Mouse (Mus musculus) midbrain, embryonic 12.5 days (tissue): Measurements from ENCODE around the gene Cyp2e1. TPM values are rescaled to one million over a fixed set of nuclear protein-coding genes. Genes with fewer than 3 reads are reported as not detected.
A peak's percentile ranks its signal among the peaks of the same experiment; 100 is the strongest.

Source experiments
- ATAC-seq: fragments of 200-750 bp; cut with Nextera tagmentation; 2 replicates; pipeline ENCODE4 v1.8.0; 2017; ENCODE audit warnings: low read depth, moderate TSS enrichment, moderate library complexity; ENCODE audit not compliant: low FRiP score
- H3K27ac ChIP-seq: fragments of 300-500 bp; sonication (generic); replicated peaks from 2 replicates; pipeline ENCODE4 v1.5.1; 2016; ENCODE audit warnings: mild to moderate bottlenecking
- H3K27me3 ChIP-seq: fragments of 300-500 bp; sonication (generic); 2 replicates; pipeline ENCODE4 v1.6.1; 2016; ENCODE audit warnings: mild to moderate bottlenecking
- H3K36me3 ChIP-seq: fragments of 300-500 bp; sonication (generic); 2 replicates; pipeline ENCODE4 v1.6.1; 2016
- H3K4me1 ChIP-seq: fragments of 300-500 bp; sonication (generic); 2 replicates; pipeline ENCODE4 v1.6.1; 2016
- H3K4me2 ChIP-seq: fragments of 300-500 bp; sonication (generic); replicated peaks from 2 replicates; pipeline ENCODE4 v1.6.1; 2016; ENCODE audit warnings: mild to moderate bottlenecking, moderate library complexity
- H3K4me3 ChIP-seq: fragments of 300-500 bp; sonication (generic); 2 replicates; pipeline ENCODE4 v1.5.1; 2016; ENCODE audit warnings: mild to moderate bottlenecking
- H3K9ac ChIP-seq: fragments of 300-500 bp; sonication (generic); replicated peaks from 2 replicates; pipeline ENCODE4 v1.6.1; 2016; ENCODE audit warnings: mild to moderate bottlenecking, moderate library complexity
- H3K9me3 ChIP-seq: fragments of 300-500 bp; sonication (generic); 2 replicates; pipeline ENCODE4 v1.6.1; 2016; ENCODE audit warnings: mild to moderate bottlenecking
- WGBS: fragments of 180-500 bp; shearing (Covaris S2); methylation state at CpG from one replicate; pipeline ENCODE4 v1.1.7; 2016; 5-methylcytosine and 5-hydroxymethylcytosine counted together
- polyA plus RNA-seq: library from polyadenylated mRNA; unstranded; fragments of >200 nt; fragmentation: Nextera tagmentation; extraction: Ambion mirVana; gene quantifications from 2 replicates; pipeline ENCODE4 v1.2.1, GENCODE M21; 2016

Cyp2e1 gene
- polyA plus RNA-seq, 1 experiment from 2014 or later, result not detected

- H3K4me2 ChIP-seq, result no peak overlapping the region
- WGBS, result 83% methylated on average over 4 of the region's 4 CpGs
- H3K9me3 ChIP-seq, result no peaks in the 10 kb centered on the region
- no peaks in the 10 kb centered on the region for H3K36me3 ChIP-seq
- no peaks in the 10 kb centered on the region; the same call in 1 of the 2 replicates for H3K27me3 ChIP-seq
- H3K9ac ChIP-seq, result no peak overlapping the region
- no peak for ATAC-seq
- H3K4me1 ChIP-seq, result no peaks in the 10 kb centered on the region; the same call in 1 of the 2 replicates
- H3K4me3 ChIP-seq, result no peak overlapping the region
- no peak overlapping the region for H3K27ac ChIP-seq
These were observed 56.6 kb downstream of the Cyp2e1 start for GRCm38 (mm10) chr7:140820173-140820572.

GRCm38 (mm10) chr7:140821305-140821652 is 57.7 kb downstream of the Cyp2e1 start:
- H3K27ac ChIP-seq, result peak overlapping the region; percentile 69; the same call in 1 of the 2 replicates
- H3K36me3 ChIP-seq, result no peaks in the 10 kb centered on the region
- no peaks in the 10 kb centered on the region; the same call in 1 of the 2 replicates for H3K4me1 ChIP-seq
- peak; percentile 44; the same call in 1 of the 2 replicates for ATAC-seq
- no peaks in the 10 kb centered on the region; the same call in 1 of the 2 replicates for H3K27me3 ChIP-seq
- H3K9me3 ChIP-seq, result no peaks in the 10 kb centered on the region
- H3K4me3 ChIP-seq, result peak overlapping the region; percentile 57
- 41% methylated on average over 5 of the region's 5 CpGs for WGBS
- H3K9ac ChIP-seq, result peak overlapping the region; percentile 59
- peak overlapping the region; percentile 67 for H3K4me2 ChIP-seq

GRCm38 (mm10) chr7:140821653-140822329 is 58.3 kb downstream of the Cyp2e1 start, which contains the start of gene Zfp941:
Zfp941 (minus strand) TSS chr7:140822178.
- ATAC-seq, result peak; percentile 86
- H3K4me1 ChIP-seq, result no peaks in the 10 kb centered on the region; the same call in 1 of the 2 replicates
- H3K36me3 ChIP-seq, result no peaks in the 10 kb centered on the region
- WGBS, result 2% methylated on average over 21 of the region's 21 CpGs
- H3K27ac ChIP-seq, result peak within 1 kb of the TSS; percentile 69
- peak within 1 kb of the TSS; percentile 67 for H3K4me2 ChIP-seq
- H3K9me3 ChIP-seq, result no peaks in the 10 kb centered on the region
- peak within 1 kb of the TSS; percentile 57 for H3K4me3 ChIP-seq
- no peaks in the 10 kb centered on the region; the same call in 1 of the 2 replicates for H3K27me3 ChIP-seq
- peak within 1 kb of the TSS; percentile 59 for H3K9ac ChIP-seq

GRCm38 (mm10) chr7:140822731-140823130 is 59.2 kb downstream of the Cyp2e1 start:
- Histone ChIP-seq H3K9ac (no peak overlapping the region), H3K27me3 (no peaks in the 10 kb centered on the region; the same call in 1 of the 2 replicates), H3K4me1 (no peaks in the 10 kb centered on the region; the same call in 1 of the 2 replicates), H3K4me3 (no peak overlapping the region), H3K36me3 (no peaks in the 10 kb centered on the region), H3K9me3 (no peaks in the 10 kb centered on the region), H3K4me2 (no peak overlapping the region), H3K27ac (no peak overlapping the region)
- 86% methylated on average over 4 of the region's 4 CpGs for WGBS
- ATAC-seq, result no peak

Other genes with a start within 250 kb of the Cyp2e1 start
- not detected in 2 replicates for gene Olfr538, start 195.9 kb upstream of the Cyp2e1 start, polyA plus RNA-seq
- gene Olfr46, start 162.5 kb upstream of the Cyp2e1 start, polyA plus RNA-seq, result 0.03 TPM in 1 of 2 replicates, not detected in the other
- not detected in 2 replicates for gene Olfr61, start 134.8 kb upstream of the Cyp2e1 start, polyA plus RNA-seq
- gene Olfr53, start 117.3 kb upstream of the Cyp2e1 start, polyA plus RNA-seq, result not detected in 2 replicates
- gene Olfr539, start 103.8 kb upstream of the Cyp2e1 start, polyA plus RNA-seq, result not detected in 2 replicates
- gene Olfr45, start 81.8 kb upstream of the Cyp2e1 start, polyA plus RNA-seq, result not detected in 2 replicates
- not detected in 2 replicates for gene Olfr541, start 66.5 kb upstream of the Cyp2e1 start, polyA plus RNA-seq
- gene Syce1, start 24.1 kb downstream of the Cyp2e1 start, polyA plus RNA-seq, result 0.15 and 0.41 TPM in 2 replicates
- gene Zfp941, start 58.4 kb downstream of the Cyp2e1 start, polyA plus RNA-seq, result 8.5 and 10.1 TPM in 2 replicates
- gene Urah, start 71.3 kb downstream of the Cyp2e1 start, polyA plus RNA-seq, result 0.29 TPM in 1 of 2 replicates, not detected in the other
- gene Scgb1c1, start 81.8 kb downstream of the Cyp2e1 start, polyA plus RNA-seq, result not detected in 2 replicates
- gene Odf3, start 84.1 kb downstream of the Cyp2e1 start, polyA plus RNA-seq, result not detected in 2 replicates
- 0.20 TPM in 1 of 2 replicates, not detected in the other for gene Gm45785, start 92.6 kb downstream of the Cyp2e1 start, polyA plus RNA-seq
- gene Ric8a, start 93.2 kb downstream of the Cyp2e1 start, polyA plus RNA-seq, result 69.2 and 78.3 TPM in 2 replicates
- gene Bet1l, start 93.8 kb downstream of the Cyp2e1 start, polyA plus RNA-seq, result 30.9 and 33.2 TPM in 2 replicates
- 279 and 300 TPM in 2 replicates for gene Psmd13, start 118.2 kb downstream of the Cyp2e1 start, polyA plus RNA-seq
- 27.4 and 28.9 TPM in 2 replicates for gene Sirt3, start 118.6 kb downstream of the Cyp2e1 start, polyA plus RNA-seq
- not detected in 2 replicates for gene Cox8b, start 136.7 kb downstream of the Cyp2e1 start, polyA plus RNA-seq
- 0.08 and 0.18 TPM in 2 replicates for gene Nlrp6, start 157.2 kb downstream of the Cyp2e1 start, polyA plus RNA-seq
- 13.1 and 14.9 TPM in 2 replicates for gene Pgghg, start 177.7 kb downstream of the Cyp2e1 start, polyA plus RNA-seq
- gene Ifitm5, start 186.6 kb downstream of the Cyp2e1 start, polyA plus RNA-seq, result 0.93 and 0.94 TPM in 2 replicates
- gene Gm45717, start 192.2 kb downstream of the Cyp2e1 start, polyA plus RNA-seq, result not detected in 2 replicates
- 175 and 198 TPM in 2 replicates for gene Ifitm2, start 192.2 kb downstream of the Cyp2e1 start, polyA plus RNA-seq
- 7.8 and 10.3 TPM in 2 replicates for gene Ifitm1, start 203.5 kb downstream of the Cyp2e1 start, polyA plus RNA-seq
- gene Ifitm3, start 247.0 kb downstream of the Cyp2e1 start, polyA plus RNA-seq, result 16.2 and 17.9 TPM in 2 replicates